Mouse (Mus musculus) heart, postnatal 0 days (tissue): ENCODE data around the gene Mmp20.

ENCODE experiments used
- CTCF ChIP-seq: IDR thresholded peaks from 2 replicates; pipeline ENCODE4 v1.5.1; 2016; ENCODE audit warnings: antibody characterized with exemption, control low read depth, low read depth
- EP300 ChIP-seq: IDR thresholded peaks from 2 replicates; pipeline ENCODE4 v1.6.1; 2016; ENCODE audit warnings: antibody characterized with exemption, low read depth

DNA sequence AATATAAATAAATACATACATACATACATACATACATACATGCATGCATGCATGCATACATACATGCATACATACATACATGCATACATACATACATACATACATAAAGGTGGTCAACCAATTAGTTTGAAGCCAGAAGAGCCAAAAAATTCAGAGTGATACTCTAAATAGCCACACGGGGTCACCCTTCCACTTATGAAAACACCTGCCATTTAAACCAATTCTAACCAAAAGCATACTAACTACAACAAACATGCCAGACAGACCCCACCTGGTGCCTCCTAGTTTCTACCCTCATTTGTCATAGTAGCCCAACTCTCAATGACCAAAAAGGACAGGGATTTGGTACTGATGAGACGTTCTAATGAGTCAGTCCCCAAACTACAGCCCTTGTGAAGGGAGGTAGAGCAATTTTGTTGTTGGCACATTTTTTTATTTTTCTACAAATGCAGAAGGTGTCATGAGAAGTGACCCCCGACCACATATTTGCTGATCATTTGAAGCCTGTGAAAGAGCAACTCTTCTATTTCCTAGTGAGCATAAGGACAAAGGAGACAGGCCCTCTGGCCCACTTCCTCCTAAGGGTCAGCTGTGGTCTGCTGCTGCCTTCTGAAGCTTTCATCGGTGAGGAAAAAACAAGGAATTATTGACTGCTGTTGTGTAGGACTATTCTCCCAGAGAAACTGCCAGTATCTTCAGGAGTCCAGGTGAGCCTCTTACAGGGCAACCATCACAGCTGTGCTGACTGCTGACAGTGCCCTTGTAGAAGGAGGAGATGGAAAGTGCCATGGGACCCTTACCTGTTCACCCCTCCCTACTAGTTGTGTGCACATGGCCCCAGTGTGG lies 86.3 kb downstream of the Mmp20 start:
- TF ChIP-seq CTCF = peak; percentile 67
- TF ChIP-seq EP300 = no peak
